In the genomic region with DNA sequence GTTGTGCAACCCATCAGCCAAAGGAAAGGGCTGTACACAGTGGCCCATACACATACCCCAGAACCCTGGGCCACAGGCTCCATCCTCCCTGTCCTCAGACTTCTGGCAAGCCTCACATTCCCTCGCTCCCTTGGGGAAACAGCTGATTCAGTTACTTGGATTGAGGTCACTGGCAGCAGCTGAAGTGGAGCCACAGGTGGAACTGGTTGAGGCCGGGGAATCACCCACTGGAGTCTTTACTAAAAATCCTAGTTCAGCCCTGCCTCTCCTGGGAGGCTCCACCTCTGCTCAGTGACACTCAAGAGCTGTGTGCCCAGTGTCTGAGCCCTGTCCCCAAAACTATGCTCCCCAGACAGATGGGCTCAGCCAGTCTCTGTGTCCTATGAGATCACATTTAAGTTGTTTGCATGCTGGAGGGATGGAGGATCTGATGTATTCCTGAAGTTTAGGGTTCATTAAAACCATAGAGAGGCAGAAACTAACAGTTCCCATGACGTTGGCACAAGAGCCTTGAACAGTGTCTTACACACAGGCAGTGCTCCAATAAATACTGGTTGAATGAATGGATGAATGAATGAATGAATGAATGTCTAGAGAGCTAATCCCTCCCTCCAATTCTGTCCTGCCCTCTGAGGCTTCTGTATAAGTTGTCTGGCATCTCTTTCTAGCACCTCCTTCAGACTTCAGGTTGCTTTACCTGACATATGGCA, we compare ENCODE assay signal across 12 mouse cellular contexts. TPM values are rescaled to one million over a fixed set of nuclear protein-coding genes. Genes with fewer than 3 reads are reported as not detected.
DNase-seq lines count a peak whose midpoint lies in the region; ATAC-seq and TF ChIP-seq lines count a peak whose summit lies in the region.
"Had no signal": no experiment of that assay in that cellular context is flagged by ENCODE, and none has a peak within 500 bp of the region (broad histone marks: within the 10 kb centered on the region; RNA-seq: fewer than 3 reads in every experiment).

No protein-coding gene starts in this region.

- no peak for TF ChIP-seq POLR2A in myocyte (IDR thresholded peaks at IDR 0.05; ENCODE audit: insufficient read length, low read depth)

- H3ac ChIP-seq in myocyte (ENCODE audit: control insufficient read depth, insufficient read length) = no peak overlapping the region

- ATAC-seq in monocyte, adult 5-6 weeks (replicated peaks; ENCODE audit: insufficient number of reproducible peaks, low FRiP score, low TSS enrichment, poor library complexity, severe bottlenecking) = no peak
- ATAC-seq: midbrain, embryonic 15.5 days had no signal

- H3K4me2 ChIP-seq in myocyte (ENCODE audit: low read depth) = peak overlapping the region; percentile 66
- H3K4me2 ChIP-seq: liver, embryonic 15.5 days; midbrain, embryonic 15.5 days had no signal

- H3K27me3 ChIP-seq in myocyte (ENCODE audit: control insufficient read depth, insufficient read depth, insufficient read length) = no peaks in the 10 kb centered on the region
- H3K27me3 ChIP-seq: midbrain, embryonic 15.5 days had no signal

- H3K79me2 ChIP-seq in myocyte (ENCODE audit: control insufficient read depth, insufficient read depth) = no peaks in the 10 kb centered on the region

- H3K36me3 ChIP-seq in myocyte (ENCODE audit: control insufficient read depth, insufficient read depth) = no peaks in the 10 kb centered on the region
- H3K36me3 ChIP-seq: liver, embryonic 15.5 days; midbrain, embryonic 15.5 days had no signal

- no peak overlapping the region for H3K4me3 ChIP-seq in myocyte
- H3K4me3 ChIP-seq: liver, embryonic 15.5 days; midbrain, embryonic 15.5 days had no signal

- intact Hi-C loops in heart, postnatal 25 days (cut with DNase I) = no loop called here

- DNase-seq in heart, adult 11 months = peak; percentile 94
- no peak for DNase-seq in heart, postnatal 25 days (ENCODE audit: low spot score)
- DNase-seq in fat pad, adult 2 months (ENCODE audit: extremely low read depth, low read depth, low spot score) = peak; percentile 67
- DNase-seq in gonadal fat pad, adult 2 months (ENCODE audit: low read depth) = peak; percentile 77
- DNase-seq in MN1 (ENCODE audit: low spot score) (no peak), liver (no peak)
- DNase-seq: kidney, adult 11 months; spleen, adult 18-20 months had no signal

TF ChIP-seq in myocyte, 11 proteins besides CTCF, POLR2A, EP300 and RAD21:
- TF ChIP-seq E2F4 (IDR thresholded peaks at IDR 0.05; ENCODE audit: insufficient read depth) (no peak), MYOG (IDR thresholded peaks at IDR 0.05; ENCODE audit: control insufficient read depth in 1 of 3, insufficient read depth in 1 of 3, insufficient read length in 2 of 3, low read depth in 2 of 3) (peak; percentile 95 to 99 (median 97)), TCF12 (IDR thresholded peaks at IDR 0.05; ENCODE audit: insufficient read depth, poor library complexity, severe bottlenecking) (peak; percentile 96), MYOD1 (IDR thresholded peaks at IDR 0.05; ENCODE audit: control insufficient read depth in 1 of 3, insufficient read length in 2 of 3, low read depth in 2 of 3) (peak; percentile 94 to 99 (median 98)), TCF3 (IDR thresholded peaks at IDR 0.05; ENCODE audit: insufficient read length, low read depth) (peak; percentile 93), CEBPB (IDR thresholded peaks at IDR 0.05; ENCODE audit: insufficient read depth, poor library complexity, severe bottlenecking) (0 out of 2 replicates have a peak, but pooled peaks have one; percentile 35), USF1 (IDR thresholded peaks at IDR 0.05; ENCODE audit: low read depth) (no peak)

RNA-seq across cellular contexts. Expression of a gene that starts 7.5 kb away (rescaled TPM):
- not detected for total RNA-seq in heart, postnatal 25 days (2021)
- 0.12 and 0.38 TPM in 2 replicates for polyA plus RNA-seq in gonadal fat pad, adult 2 months (2012; rRNA removed)
- polyA plus RNA-seq in myocyte (2012; fragmentation: generic; extraction: Trizol) = not detected
- not detected in 3 replicates for total RNA-seq in monocyte, adult 5-6 weeks (2017)
- polyA plus RNA-seq: liver, embryonic 15.5 days had no signal

RNA-seq across cellular contexts. Expression of a gene that starts 45.8 kb away (rescaled TPM):
- total RNA-seq in heart, postnatal 25 days (2021) = 1 to 10 TPM; 3.1 to 5.1 TPM
- 1.9 and 2.6 TPM in 2 replicates for polyA plus RNA-seq in gonadal fat pad, adult 2 months (2012; rRNA removed)
- 0.01 TPM for polyA plus RNA-seq in myocyte (2012; fragmentation: generic; extraction: Trizol)
- not detected in 3 replicates for total RNA-seq in monocyte, adult 5-6 weeks (2017)

Comparison
In these comparisons a context has a peak if more than half of its experiments do, and no peak if none do; other contexts are left out.
1. DNase-seq: peak in heart, adult 11 months (single experiment), fat pad, adult 2 months (single experiment) and gonadal fat pad, adult 2 months (single experiment); none in heart, postnatal 25 days (single experiment), MN1 (single experiment) and liver (single experiment).